Mouse (Mus musculus): ENCODE results near the gene D16Ertd472e. TPM values are rescaled to one million over a fixed set of nuclear protein-coding genes. Genes with fewer than 3 reads are reported as not detected.

Gene D16Ertd472e
- polyA plus RNA-seq, 1 experiment from 2014 or later: 3.4 TPM

GRCm38 (mm10) chr16:78575852-78576477 lies 543 bp downstream of the D16Ertd472e start:
- Histone ChIP-seq H3K36me3 (ENCODE audit: control insufficient read depth, insufficient read depth) (no peaks in the 10 kb centered on the region), H3K27ac (ENCODE audit: low read length) (peak overlapping the region; percentile 72), H3K9me3 (replicated peaks; ENCODE audit: control insufficient read depth, low read length) (no peaks in the 10 kb centered on the region), H3K27me3 (ENCODE audit: control insufficient read depth, insufficient read depth, low read depth, low read length) (no peaks in the 10 kb centered on the region), H3K9ac (ENCODE audit: low read depth, low read length) (peak overlapping the region; percentile 66), H3K4me2 (ENCODE audit: low read depth, low read length) (peak overlapping the region; percentile 71), H3K4me1 (ENCODE audit: control insufficient read depth, low read depth, low read length) (no peaks in the 10 kb centered on the region), H3K4me3 (ENCODE audit: low read depth, low read length) (peak overlapping the region; percentile 69)
- ATAC-seq (ENCODE audit: low read depth): peak; percentile 43
- under 1% methylated on average over 41 of the region's 41 CpGs for WGBS (ENCODE audit: insufficient replicate concordance)

- peak overlapping the region; percentile 71 for H3K4me2 ChIP-seq (ENCODE audit: low read depth, low read length)
- 23% methylated on average over 4 of the region's 4 CpGs for WGBS (ENCODE audit: insufficient replicate concordance)
- no peak overlapping the region for H3K9ac ChIP-seq (ENCODE audit: low read depth, low read length)
- peak overlapping the region; percentile 69 for H3K4me3 ChIP-seq (ENCODE audit: low read depth, low read length)
- no peaks in the 10 kb centered on the region for H3K36me3 ChIP-seq (ENCODE audit: control insufficient read depth, insufficient read depth)
- H3K27ac ChIP-seq (ENCODE audit: low read length): no peak overlapping the region
- H3K4me1 ChIP-seq (ENCODE audit: control insufficient read depth, low read depth, low read length): no peaks in the 10 kb centered on the region
- H3K9me3 ChIP-seq (replicated peaks; ENCODE audit: control insufficient read depth, low read length): no peaks in the 10 kb centered on the region
- ATAC-seq (ENCODE audit: low read depth): no peak
- H3K27me3 ChIP-seq (ENCODE audit: control insufficient read depth, insufficient read depth, low read depth, low read length): no peaks in the 10 kb centered on the region
Observed at GRCm38 (mm10) chr16:78575190-78575851, 1.2 kb downstream of the D16Ertd472e start.

GRCm38 (mm10) chr16:78574241-78574640 lies 2.3 kb downstream of the D16Ertd472e start:
- ATAC-seq (ENCODE audit: low read depth): no peak
- H3K27me3 ChIP-seq (ENCODE audit: control insufficient read depth, insufficient read depth, low read depth, low read length): no peaks in the 10 kb centered on the region
- no peak overlapping the region for H3K4me2 ChIP-seq (ENCODE audit: low read depth, low read length)
- H3K9me3 ChIP-seq (replicated peaks; ENCODE audit: control insufficient read depth, low read length): no peaks in the 10 kb centered on the region
- no peak overlapping the region for H3K9ac ChIP-seq (ENCODE audit: low read depth, low read length)
- H3K27ac ChIP-seq (ENCODE audit: low read length): no peak overlapping the region
- whole genome bisulfite sequencing (ENCODE audit: insufficient replicate concordance): 69% methylated on average over 6 of the region's 6 CpGs
- no peaks in the 10 kb centered on the region for H3K4me1 ChIP-seq (ENCODE audit: control insufficient read depth, low read depth, low read length)
- H3K4me3 ChIP-seq (ENCODE audit: low read depth, low read length): no peak overlapping the region
- H3K36me3 ChIP-seq (ENCODE audit: control insufficient read depth, insufficient read depth): no peaks in the 10 kb centered on the region

- ATAC-seq (ENCODE audit: low read depth): no peak
Observed at GRCm38 (mm10) chr16:78573016-78573415, 3.5 kb downstream of the D16Ertd472e start.

GRCm38 (mm10) chr16:78564110-78564821 lies 12.2 kb downstream of the D16Ertd472e start:
- no peak overlapping the region for H3K4me2 ChIP-seq (ENCODE audit: low read depth, low read length)
- H3K27ac ChIP-seq (ENCODE audit: low read length): peak overlapping the region; percentile 3; the same call in 1 of the 2 replicates
- peaks cover 11% of the 10 kb centered on the region for H3K4me1 ChIP-seq (ENCODE audit: control insufficient read depth, low read depth, low read length)
- no peak overlapping the region for H3K4me3 ChIP-seq (ENCODE audit: low read depth, low read length)
- H3K36me3 ChIP-seq (ENCODE audit: control insufficient read depth, insufficient read depth): no peaks in the 10 kb centered on the region
- peak; percentile 35; the same call in 1 of the 2 replicates for ATAC-seq (ENCODE audit: low read depth)
- 54% methylated on average over 13 of the region's 13 CpGs for WGBS (ENCODE audit: insufficient replicate concordance)
- no peaks in the 10 kb centered on the region for H3K9me3 ChIP-seq (replicated peaks; ENCODE audit: control insufficient read depth, low read length)
- no peak overlapping the region for H3K9ac ChIP-seq (ENCODE audit: low read depth, low read length)
- no peaks in the 10 kb centered on the region for H3K27me3 ChIP-seq (ENCODE audit: control insufficient read depth, insufficient read depth, low read depth, low read length)

More at GRCm38 (mm10) chr16:78573016-78573415, 3.5 kb downstream of the D16Ertd472e start:
- Histone ChIP-seq H3K27me3 (ENCODE audit: control insufficient read depth, insufficient read depth, low read depth, low read length) (no peaks in the 10 kb centered on the region), H3K27ac (ENCODE audit: low read length) (no peak overlapping the region), H3K36me3 (ENCODE audit: control insufficient read depth, insufficient read depth) (no peaks in the 10 kb centered on the region), H3K9me3 (replicated peaks; ENCODE audit: control insufficient read depth, low read length) (no peaks in the 10 kb centered on the region), H3K9ac (ENCODE audit: low read depth, low read length) (no peak overlapping the region), H3K4me1 (ENCODE audit: control insufficient read depth, low read depth, low read length) (no peaks in the 10 kb centered on the region), H3K4me3 (ENCODE audit: low read depth, low read length) (no peak overlapping the region), H3K4me2 (ENCODE audit: low read depth, low read length) (no peak overlapping the region)
- WGBS (ENCODE audit: insufficient replicate concordance): 72% methylated on average over 4 of the region's 4 CpGs

GRCm38 (mm10) chr16:78563093-78563971 lies 13.2 kb downstream of the D16Ertd472e start:
- Histone ChIP-seq H3K4me1 (ENCODE audit: control insufficient read depth, low read depth, low read length) (peaks cover 11% of the 10 kb centered on the region), H3K36me3 (ENCODE audit: control insufficient read depth, insufficient read depth) (no peaks in the 10 kb centered on the region), H3K9me3 (replicated peaks; ENCODE audit: control insufficient read depth, low read length) (no peaks in the 10 kb centered on the region), H3K9ac (ENCODE audit: low read depth, low read length) (no peak overlapping the region), H3K27me3 (ENCODE audit: control insufficient read depth, insufficient read depth, low read depth, low read length) (no peaks in the 10 kb centered on the region), H3K4me3 (ENCODE audit: low read depth, low read length) (no peak overlapping the region), H3K27ac (ENCODE audit: low read length) (peak overlapping the region; percentile 24; the same call in 1 of the 2 replicates), H3K4me2 (ENCODE audit: low read depth, low read length) (peak overlapping the region; percentile 13; the same call in 1 of the 2 replicates)
- peak; percentile 68 for ATAC-seq (ENCODE audit: low read depth)
- WGBS (ENCODE audit: insufficient replicate concordance): 25% methylated on average over 15 of the region's 15 CpGs

GRCm38 (mm10) chr16:78560627-78561026 lies 15.9 kb downstream of the D16Ertd472e start:
- WGBS (ENCODE audit: insufficient replicate concordance): 71% methylated on average over 5 of the region's 5 CpGs

GRCm38 (mm10) chr16:78560063-78560462 lies 16.4 kb downstream of the D16Ertd472e start:
- no peak overlapping the region for H3K4me2 ChIP-seq (ENCODE audit: low read depth, low read length)
- no peaks in the 10 kb centered on the region for H3K27me3 ChIP-seq (ENCODE audit: control insufficient read depth, insufficient read depth, low read depth, low read length)
- ATAC-seq (ENCODE audit: low read depth): no peak
- H3K9me3 ChIP-seq (replicated peaks; ENCODE audit: control insufficient read depth, low read length): no peaks in the 10 kb centered on the region
- H3K4me1 ChIP-seq (ENCODE audit: control insufficient read depth, low read depth, low read length): peaks cover 11% of the 10 kb centered on the region
- WGBS (ENCODE audit: insufficient replicate concordance): 63% methylated on average over 15 of the region's 15 CpGs
- H3K9ac ChIP-seq (ENCODE audit: low read depth, low read length): no peak overlapping the region
- peak overlapping the region; percentile 19; the same call in 1 of the 2 replicates for H3K27ac ChIP-seq (ENCODE audit: low read length)
- H3K36me3 ChIP-seq (ENCODE audit: control insufficient read depth, insufficient read depth): no peaks in the 10 kb centered on the region
- no peak overlapping the region for H3K4me3 ChIP-seq (ENCODE audit: low read depth, low read length)

More at GRCm38 (mm10) chr16:78560627-78561026, 15.9 kb downstream of the D16Ertd472e start:
- no peaks in the 10 kb centered on the region for H3K36me3 ChIP-seq (ENCODE audit: control insufficient read depth, insufficient read depth)
- no peaks in the 10 kb centered on the region for H3K27me3 ChIP-seq (ENCODE audit: control insufficient read depth, insufficient read depth, low read depth, low read length)
- H3K4me2 ChIP-seq (ENCODE audit: low read depth, low read length): no peak overlapping the region
- H3K9ac ChIP-seq (ENCODE audit: low read depth, low read length): no peak overlapping the region
- H3K27ac ChIP-seq (ENCODE audit: low read length): no peak overlapping the region
- ATAC-seq (ENCODE audit: low read depth): no peak
- H3K9me3 ChIP-seq (replicated peaks; ENCODE audit: control insufficient read depth, low read length): no peaks in the 10 kb centered on the region
- H3K4me1 ChIP-seq (ENCODE audit: control insufficient read depth, low read depth, low read length): peaks cover 11% of the 10 kb centered on the region
- H3K4me3 ChIP-seq (ENCODE audit: low read depth, low read length): no peak overlapping the region

Data from liver, embryonic 16.5 days (tissue).